Mouse (Mus musculus) forebrain, postnatal 0 days (tissue): Measurements from ENCODE around the gene Ror2. TPM values are rescaled to one million over a fixed set of nuclear protein-coding genes. Genes with fewer than 3 reads are reported as not detected.
A peak's percentile ranks its signal among the peaks of the same experiment; 100 is the strongest.

ENCODE experiments used
- ATAC-seq: fragments of 200-750 bp; cut with Nextera tagmentation; 2 replicates; pipeline ENCODE4 v1.8.0; 2017; ENCODE audit warnings: mild to moderate bottlenecking, moderate library complexity
- DNase-seq: peaks from one replicate; pipeline ENCODE4 v3.0.0-alpha.2; 2015
- H3K27ac ChIP-seq: fragments of 300-500 bp; sonication (generic); 2 replicates; pipeline ENCODE4 v1.5.1; 2014; ENCODE audit warnings: low read depth, mild to moderate bottlenecking, antibody characterized with exemption, low read length, moderate library complexity, mixed read lengths
- H3K27me3 ChIP-seq: fragments of 300-500 bp; sonication (generic); 2 replicates; pipeline ENCODE4 v1.6.1; 2014; ENCODE audit warnings: mild to moderate bottlenecking, low read length, mixed read lengths; ENCODE audit not compliant: insufficient read depth
- H3K36me3 ChIP-seq: fragments of 300-500 bp; sonication (generic); 2 replicates; pipeline ENCODE4 v1.6.1; 2014; ENCODE audit warnings: mild to moderate bottlenecking, moderate library complexity; ENCODE audit not compliant: insufficient read depth
- H3K4me1 ChIP-seq: fragments of 300-500 bp; sonication (generic); 2 replicates; pipeline ENCODE4 v1.6.1; 2014; ENCODE audit warnings: antibody characterized with exemption; ENCODE audit not compliant: insufficient read depth
- H3K4me2 ChIP-seq: fragments of 300-500 bp; sonication (generic); 2 replicates; pipeline ENCODE4 v1.6.1; 2014; ENCODE audit warnings: low read depth, mild to moderate bottlenecking, moderate library complexity
- H3K4me3 ChIP-seq: fragments of 300-500 bp; sonication (generic); 2 replicates; pipeline ENCODE4 v1.5.1; 2014; ENCODE audit warnings: low read depth, low read length, mixed read lengths
- H3K9ac ChIP-seq: fragments of 300-500 bp; sonication (generic); 2 replicates; pipeline ENCODE4 v1.6.1; 2014; ENCODE audit warnings: mild to moderate bottlenecking
- H3K9me3 ChIP-seq: fragments of 300-500 bp; sonication (generic); 2 replicates; pipeline ENCODE4 v1.6.1; 2016; ENCODE audit warnings: low read length
- CTCF ChIP-seq: sonication (generic); IDR thresholded peaks from 2 replicates; pipeline ENCODE4 v1.5.1; 2016; ENCODE audit warnings: antibody characterized with exemption, control low read depth, low read depth
- WGBS: fragments of 180-500 bp; shearing (Covaris S2); extraction: QIAGEN DNeasy Blood & Tissue Kit; methylation state at CpG from one replicate; pipeline ENCODE4 v1.1.7; 2014; 5-methylcytosine and 5-hydroxymethylcytosine counted together
- polyA plus RNA-seq: library from polyadenylated mRNA; unstranded; fragments of >200 nt; fragmentation: Nextera tagmentation; extraction: Ambion mirVana; gene quantifications from 2 replicates; pipeline ENCODE4 v1.2.1, GENCODE M21; 2015
- total RNA-seq: library from RNA; depleted of rRNA; stranded (reverse); fragments of >200 nt; gene quantifications from 2 replicates; pipeline ENCODE4 v1.2.3, GENCODE M21; 2014

The Ror2 gene
- total and polyA plus RNA-seq, 2 experiments from 2014 or later, result 1.8 to 5.3 TPM

DNA sequence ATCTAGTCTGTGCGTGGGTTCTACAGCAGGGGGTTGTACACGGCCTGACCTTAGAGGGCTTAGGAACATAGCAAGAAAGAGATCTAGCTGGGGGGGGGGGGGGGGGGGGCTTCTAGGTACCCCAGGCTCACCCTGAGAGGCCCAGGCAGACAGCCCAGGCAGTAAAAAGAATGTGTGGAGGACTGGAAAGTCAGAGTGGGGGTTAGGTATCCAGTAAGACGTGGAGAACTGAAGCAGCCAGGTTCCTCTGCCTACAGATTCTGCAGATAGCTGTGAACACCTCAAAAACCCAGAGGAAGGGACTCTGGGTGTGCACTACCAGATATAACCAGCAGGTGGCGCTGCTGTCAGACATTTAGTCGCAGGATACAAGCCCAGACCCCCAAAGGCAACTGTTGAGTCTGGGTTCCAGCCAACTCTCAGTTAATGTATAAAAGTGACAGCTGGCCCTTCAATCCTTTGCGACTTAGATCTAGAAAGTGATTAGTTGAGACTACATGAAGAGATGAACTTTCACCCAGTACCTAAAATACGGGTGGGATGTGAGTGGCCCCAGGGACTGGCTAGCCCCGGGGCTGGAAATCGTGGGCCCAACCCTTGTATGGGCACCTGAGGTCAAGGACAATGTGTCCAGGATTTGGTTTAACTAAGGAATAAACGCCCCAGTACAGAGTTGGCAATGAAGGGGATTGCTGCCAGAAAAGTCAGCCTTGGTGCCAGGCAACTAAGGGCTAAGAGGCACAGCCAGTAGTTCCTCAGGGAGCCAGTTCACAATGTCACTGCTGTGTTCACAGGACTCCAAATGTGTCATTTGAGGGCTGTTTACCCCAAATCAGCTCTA lies 166.1 kb downstream of the Ror2 start:
- H3K9me3 ChIP-seq, result no peaks in the 10 kb centered on the region
- ATAC-seq (peak; percentile 83), DNase-seq (peak; percentile 97)
- no peak overlapping the region for H3K4me3 ChIP-seq
- H3K4me1 ChIP-seq, result peaks cover 7% of the 10 kb centered on the region; the same call in 1 of the 2 replicates
- H3K36me3 ChIP-seq, result no peaks in the 10 kb centered on the region
- H3K27me3 ChIP-seq, result no peaks in the 10 kb centered on the region
- no peak overlapping the region for H3K9ac ChIP-seq
- TF ChIP-seq CTCF, result peak; percentile 97
- no peak overlapping the region for H3K27ac ChIP-seq
- no peak overlapping the region for H3K4me2 ChIP-seq
- WGBS, result 23% methylated on average over 10 of the region's 10 CpGs

- H3K4me3 ChIP-seq, result no peak overlapping the region
- no peaks in the 10 kb centered on the region for H3K9me3 ChIP-seq
- peaks cover 7% of the 10 kb centered on the region; the same call in 1 of the 2 replicates for H3K4me1 ChIP-seq
- H3K9ac ChIP-seq, result no peak overlapping the region
- ATAC-seq, result no peak
- no peak overlapping the region for H3K4me2 ChIP-seq
- H3K36me3 ChIP-seq, result no peaks in the 10 kb centered on the region
- WGBS, result 79% methylated on average over 13 of the region's 13 CpGs
- peak; percentile 47 for TF ChIP-seq CTCF
- no peaks in the 10 kb centered on the region for H3K27me3 ChIP-seq
- no peak overlapping the region for H3K27ac ChIP-seq
- no peak for DNase-seq
These were observed 167.5 kb downstream of the Ror2 start for GRCm38 (mm10) chr13:53118398-53118797.

- Histone ChIP-seq H3K9ac (no peak overlapping the region), H3K4me1 (peaks cover 7% of the 10 kb centered on the region; the same call in 1 of the 2 replicates), H3K36me3 (no peaks in the 10 kb centered on the region), H3K27ac (no peak overlapping the region), H3K9me3 (no peaks in the 10 kb centered on the region), H3K27me3 (no peaks in the 10 kb centered on the region), H3K4me2 (no peak overlapping the region), H3K4me3 (no peak overlapping the region)
- no peak for DNase-seq
- 80% methylated on average over 7 of the region's 7 CpGs for whole genome bisulfite sequencing
- no peak for TF ChIP-seq CTCF
- no peak for ATAC-seq
These were observed 168.0 kb downstream of the Ror2 start for GRCm38 (mm10) chr13:53117921-53118320.

GRCm38 (mm10) chr13:53110249-53110578 lies 175.7 kb downstream of the Ror2 start:
- H3K4me2 ChIP-seq, result 0 out of 2 replicates have a peak overlapping the region, but pooled peaks have one; percentile 52

GRCm38 (mm10) chr13:53109560-53110248 lies 176.2 kb downstream of the Ror2 start:
- DNase-seq (peak; percentile 99), ATAC-seq (peak; percentile 95)
- Histone ChIP-seq H3K27ac (no peak overlapping the region), H3K9me3 (no peaks in the 10 kb centered on the region), H3K4me1 (no peaks in the 10 kb centered on the region), H3K4me2 (peak overlapping the region; percentile 52), H3K27me3 (no peaks in the 10 kb centered on the region), H3K9ac (peak overlapping the region; percentile 19; the same call in 1 of the 2 replicates), H3K36me3 (no peaks in the 10 kb centered on the region), H3K4me3 (peak overlapping the region; percentile 24)
- WGBS, result 21% methylated on average over 17 of the region's 17 CpGs
- TF ChIP-seq CTCF, result peak; percentile 98

More at GRCm38 (mm10) chr13:53110249-53110578, 175.7 kb downstream of the Ror2 start:
- no peak for TF ChIP-seq CTCF
- H3K9ac ChIP-seq, result no peak overlapping the region
- no peaks in the 10 kb centered on the region for H3K4me1 ChIP-seq
- no peak overlapping the region for H3K27ac ChIP-seq
- 87% methylated on average over 16 of the region's 16 CpGs for WGBS
- ATAC-seq (peak; percentile 16; the same call in 1 of the 2 replicates), DNase-seq (no peak)
- no peaks in the 10 kb centered on the region for H3K36me3 ChIP-seq
- no peak overlapping the region for H3K4me3 ChIP-seq
- H3K27me3 ChIP-seq, result no peaks in the 10 kb centered on the region
- H3K9me3 ChIP-seq, result no peaks in the 10 kb centered on the region

DNA sequence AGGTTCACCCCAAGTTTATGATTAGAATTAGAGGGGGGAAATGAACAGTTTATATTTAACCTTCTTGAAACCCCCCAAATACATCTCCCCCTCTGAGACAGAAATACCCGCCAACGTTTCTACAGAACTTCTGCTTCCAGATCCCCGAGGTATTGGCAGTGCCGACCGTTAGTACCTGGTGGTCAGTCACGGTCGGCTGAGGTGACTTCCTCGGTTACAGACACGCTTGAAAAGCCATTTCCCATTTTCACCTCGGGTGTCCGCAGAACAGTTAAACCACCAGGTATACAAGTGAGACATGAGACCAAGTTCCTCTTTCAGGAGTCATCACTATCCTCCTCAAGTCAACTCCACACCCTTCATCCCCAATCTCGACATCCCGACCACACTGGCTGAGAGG lies 179.2 kb downstream of the Ror2 start:
- no peak for TF ChIP-seq CTCF
- WGBS, result 91% methylated on average over 13 of the region's 13 CpGs
- no peaks in the 10 kb centered on the region for H3K36me3 ChIP-seq

More for the DNA sequence above, 179.2 kb downstream of the Ror2 start:
- H3K4me3 ChIP-seq, result no peak overlapping the region
- no peak overlapping the region for H3K9ac ChIP-seq
- no peak overlapping the region for H3K27ac ChIP-seq
- no peaks in the 10 kb centered on the region for H3K4me1 ChIP-seq
- H3K9me3 ChIP-seq, result no peaks in the 10 kb centered on the region
- DNase-seq (no peak), ATAC-seq (no peak)
- no peaks in the 10 kb centered on the region for H3K27me3 ChIP-seq
- H3K4me2 ChIP-seq, result no peak overlapping the region
